Mouse (Mus musculus): ENCODE data around the gene Flnb.

DNA sequence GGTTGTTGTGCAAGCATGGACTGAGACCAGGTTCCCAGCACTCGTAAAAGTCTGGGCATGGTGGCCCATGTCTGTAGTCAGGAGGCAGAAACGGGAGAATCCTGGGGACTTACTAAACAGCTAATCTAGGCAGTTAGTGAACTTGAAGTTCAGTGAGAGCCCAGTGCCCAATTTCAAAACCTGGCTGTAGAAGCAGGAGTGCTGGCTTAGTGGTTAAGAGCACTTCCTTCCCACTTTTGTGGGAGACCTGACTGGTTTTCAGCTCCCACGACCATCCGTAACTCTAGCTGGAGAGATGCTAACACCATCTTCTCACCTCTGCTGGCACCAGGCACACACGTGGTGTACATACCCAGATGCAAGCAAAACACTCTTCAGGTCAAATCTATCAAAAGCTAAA, 103.7 kb downstream of the Flnb start:
- TF ChIP-seq CTCF (IDR thresholded peaks at IDR 0.05; ENCODE audit: insufficient read depth, low read depth, low read length) (no peak), POLR2A (IDR thresholded peaks at IDR 0.05; ENCODE audit: insufficient read depth, low read depth, low read length) (no peak)
